Mouse (Mus musculus) CD4-positive, CD25-positive, alpha-beta regulatory T cell (primary cell): ENCODE measurements around the gene Dazap2. TPM values are rescaled to one million over a fixed set of nuclear protein-coding genes. Genes with fewer than 3 reads are reported as not detected.

ENCODE experiments used
- polyA plus RNA-seq: library from polyadenylated mRNA; unstranded; fragments of 100-300 nt; shearing (Covaris generic); gene quantifications from one replicate; pipeline ENCODE4 v1.2.1, GENCODE M21; 2017

Dazap2 gene
- polyA plus RNA-seq: 576 TPM

DNA sequence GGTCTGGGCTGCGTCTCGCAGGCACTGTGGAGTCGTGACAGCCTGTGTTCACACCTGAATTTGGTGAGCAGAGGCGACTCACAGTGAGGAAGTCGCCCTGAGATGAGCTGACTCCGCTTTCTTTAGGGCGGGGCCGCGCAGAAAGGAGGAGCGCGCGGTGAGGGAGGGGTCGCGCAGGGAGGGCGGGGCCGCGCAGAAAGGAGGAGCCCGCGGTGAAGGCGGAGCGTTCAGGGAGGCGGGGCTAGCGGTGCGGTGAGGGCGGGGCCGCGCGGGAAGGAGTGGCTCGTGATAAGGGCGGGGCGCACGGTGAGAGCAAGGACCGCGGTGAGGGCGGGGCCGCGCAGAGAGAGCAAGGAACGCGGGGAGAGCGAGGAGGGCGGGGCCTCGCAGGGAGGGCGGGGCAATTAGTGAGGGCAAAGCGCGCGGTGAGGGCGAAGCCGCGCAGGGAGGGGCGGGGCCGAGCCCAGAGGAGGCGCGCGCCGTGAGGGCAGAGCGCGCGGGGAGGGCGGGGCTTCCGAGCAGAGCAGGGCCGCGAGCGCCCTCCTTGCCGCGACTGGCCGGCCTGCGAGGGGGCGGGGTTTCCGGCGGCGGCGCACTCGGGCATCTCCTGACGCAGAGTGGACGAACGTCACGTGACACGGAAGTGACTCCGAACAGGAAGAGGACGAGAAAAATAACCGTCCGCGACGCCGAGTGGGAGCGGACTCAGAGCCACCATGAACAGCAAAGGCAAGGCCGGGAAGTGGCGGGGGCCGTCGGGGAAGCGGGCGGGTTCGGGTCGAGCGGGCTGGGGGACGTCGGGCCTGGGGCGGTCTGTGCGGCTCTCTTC, at the start of gene Dazap2:
Dazap2 (plus strand) TSS at position 354 of the 829 bp plus-strand sequence.

DNA sequence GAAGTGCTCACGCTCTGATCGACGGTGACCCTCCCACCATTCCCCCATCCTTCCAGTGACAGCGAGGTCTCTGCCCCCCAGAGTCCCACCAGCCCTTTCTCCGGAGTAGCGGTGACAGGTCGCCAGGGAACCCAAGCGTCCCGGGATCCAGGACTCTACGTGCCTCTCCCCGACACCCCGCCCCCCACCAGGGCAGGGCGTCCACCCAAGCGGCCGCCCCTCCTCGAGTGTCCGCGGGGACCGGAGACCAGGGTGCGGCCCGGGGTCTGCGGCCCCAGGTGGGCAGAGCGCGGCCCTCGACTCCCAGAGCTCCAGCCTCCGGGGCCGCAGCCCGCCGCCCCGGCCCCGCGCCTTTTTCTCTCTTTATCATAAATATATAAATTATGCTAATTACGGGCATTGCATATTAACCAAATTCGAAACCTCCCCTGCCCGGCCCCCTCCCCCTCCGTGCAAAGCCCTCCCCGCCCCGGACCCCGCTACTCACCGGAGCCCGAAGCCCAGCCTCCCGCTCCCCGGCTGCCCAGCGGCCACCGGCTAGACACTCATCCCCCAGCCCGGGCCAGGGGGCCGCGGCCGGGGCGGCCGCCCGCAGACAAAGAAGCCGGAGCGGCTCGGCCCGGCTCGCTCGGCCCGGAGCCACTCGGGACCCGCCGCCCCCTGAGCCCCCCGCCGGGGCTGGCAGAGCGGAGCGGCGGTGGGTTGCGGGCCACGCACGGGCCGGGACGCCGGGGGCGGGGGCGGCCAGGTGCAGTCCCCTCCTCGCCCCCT, 15.7 kb upstream of the Dazap2 start, which contains the start of gene Pou6f1:
Pou6f1 (minus strand) TSS at position 709 of the 771 bp plus-strand sequence.

DNA sequence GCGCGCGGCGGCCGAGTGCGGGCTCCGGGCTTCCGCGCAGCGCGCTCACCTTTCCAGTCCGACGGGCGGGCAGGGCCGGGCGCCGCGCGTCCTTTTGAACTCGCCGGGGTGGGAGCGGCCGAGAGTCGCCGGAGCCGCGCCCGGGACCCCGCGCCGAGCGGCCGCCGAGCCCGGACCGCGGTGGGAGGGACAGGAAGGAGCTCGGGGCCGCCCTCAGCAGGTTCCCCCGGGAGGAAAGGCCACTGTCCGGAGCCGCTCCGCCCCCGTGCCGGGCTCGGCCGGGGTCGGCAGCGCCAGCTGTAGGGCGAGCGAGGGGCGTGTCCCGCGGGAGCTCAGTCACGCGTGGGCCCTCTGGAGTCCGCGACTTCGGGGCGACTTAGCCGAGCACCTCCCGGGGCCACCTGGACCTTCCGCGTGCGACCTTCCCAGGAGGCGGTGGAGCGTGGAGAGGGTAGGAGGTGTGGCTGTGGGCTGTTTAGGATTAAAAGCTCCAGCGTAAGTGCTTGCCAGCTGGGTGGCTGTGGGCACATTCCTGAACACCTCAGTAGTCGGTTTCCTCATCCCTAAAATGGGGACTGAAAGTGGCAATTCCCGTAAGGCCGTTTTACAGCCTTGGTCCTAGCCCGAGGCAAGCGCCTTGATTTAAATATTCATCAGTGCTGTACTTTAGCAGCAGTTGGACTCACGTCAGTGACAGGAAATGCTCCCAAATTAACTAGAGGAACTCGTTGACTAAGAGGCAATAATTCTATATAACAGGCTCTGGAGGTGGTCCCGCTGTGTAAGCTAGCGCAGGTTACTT, 21.8 kb downstream of the Dazap2 start, which contains the start of gene Smagp:
Smagp (minus strand) TSS at position 241 of the 802 bp plus-strand sequence.

DNA sequence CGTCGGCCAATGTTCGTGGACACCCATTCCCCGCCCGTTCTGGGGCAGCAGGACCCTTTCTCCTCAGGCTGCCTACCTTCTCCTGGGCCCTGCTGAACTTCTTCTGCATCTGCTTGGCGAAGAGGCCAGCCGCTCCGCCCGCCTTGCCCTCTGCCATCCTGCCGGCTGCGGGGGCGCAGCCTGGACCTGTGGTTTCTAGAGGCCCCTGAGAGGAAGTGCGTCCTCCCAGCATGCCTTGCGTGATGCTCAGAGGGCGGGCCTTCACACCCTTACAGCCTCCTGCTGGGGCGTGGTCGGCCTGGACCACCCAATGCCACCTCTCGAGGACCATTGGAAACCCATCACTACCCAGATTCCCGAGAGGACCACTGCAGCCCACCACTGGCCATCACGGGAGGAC, 54.2 kb downstream of the Dazap2 start, which contains the start of gene Bin2:
Bin2 (minus strand) TSS at position 217 of the 400 bp plus-strand sequence.

Other genes with a start within 250 kb of the Dazap2 start
- 0.22 TPM for gene Gm5475, start 193.2 kb upstream of the Dazap2 start, polyA plus RNA-seq
- 31.7 TPM for gene Slc11a2, start 190.3 kb upstream of the Dazap2 start, polyA plus RNA-seq
- 49.7 TPM for gene Letmd1, start 146.3 kb upstream of the Dazap2 start, polyA plus RNA-seq
- 5.9 TPM for gene Csrnp2, start 119.9 kb upstream of the Dazap2 start, polyA plus RNA-seq
- gene Tfcp2, start 63.3 kb upstream of the Dazap2 start, polyA plus RNA-seq: 9.6 TPM
- gene Pou6f1, start 15.4 kb upstream of the Dazap2 start, polyA plus RNA-seq: 17.6 TPM
- not detected for gene Smagp, start 21.6 kb downstream of the Dazap2 start, polyA plus RNA-seq
- gene Bin2, start 54.2 kb downstream of the Dazap2 start, polyA plus RNA-seq: 733 TPM
- 4.6 TPM for gene Cela1, start 72.6 kb downstream of the Dazap2 start, polyA plus RNA-seq
- gene Galnt6, start 114.0 kb downstream of the Dazap2 start, polyA plus RNA-seq: 186 TPM
- 14.6 TPM for gene Slc4a8, start 146.4 kb downstream of the Dazap2 start, polyA plus RNA-seq